ENCODE assay signal across 12 mouse cellular contexts in genomic region chr7:80576626-80577025, GRCm38 (mm10).
"Had no signal": no experiment of that assay in that cellular context is flagged by ENCODE, and none has a peak within 500 bp of the region (broad histone marks: within the 10 kb centered on the region; RNA-seq: fewer than 3 reads in every experiment).

No protein-coding gene starts in this region.

- H3K4me3 ChIP-seq: kidney, embryonic 15.5 days; limb, embryonic 10.5 days; liver, embryonic 13.5 days; lung, embryonic 15.5 days; midbrain, embryonic 12.5 days; neural tube, embryonic 13.5 days had no signal

- H3K9ac ChIP-seq: kidney, embryonic 15.5 days; liver, embryonic 13.5 days; liver, postnatal 0 days; lung, embryonic 15.5 days; midbrain, embryonic 12.5 days; neural tube, embryonic 13.5 days had no signal

- H3K4me2 ChIP-seq: kidney, embryonic 15.5 days; liver, embryonic 13.5 days; lung, embryonic 15.5 days; midbrain, embryonic 12.5 days; neural tube, embryonic 13.5 days had no signal

- H3K27me3 ChIP-seq: kidney, embryonic 15.5 days; neural tube, embryonic 13.5 days had no signal

- H3K4me1 ChIP-seq: midbrain, embryonic 12.5 days; neural tube, embryonic 13.5 days had no signal

- H3K36me3 ChIP-seq: kidney, embryonic 15.5 days; limb, embryonic 10.5 days; liver, embryonic 13.5 days; lung, embryonic 15.5 days; midbrain, embryonic 12.5 days; neural tube, embryonic 13.5 days had no signal

- H3K27ac ChIP-seq: kidney, embryonic 15.5 days; limb, embryonic 10.5 days; liver, embryonic 13.5 days; lung, embryonic 15.5 days; midbrain, embryonic 12.5 days; neural tube, embryonic 13.5 days; stomach, postnatal 0 days had no signal

- DNase-seq: kidney, adult 2 months; kidney, postnatal 14 days; liver, embryonic 13.5 days; liver, postnatal 0 days; retina, postnatal 1 day had no signal

- H3K9me3 ChIP-seq: kidney, embryonic 15.5 days; limb, embryonic 10.5 days; liver, embryonic 13.5 days; lung, embryonic 15.5 days; midbrain, embryonic 12.5 days; neural tube, embryonic 13.5 days had no signal

- ATAC-seq: liver, postnatal 0 days; midbrain, embryonic 16.5 days had no signal
